Mouse (Mus musculus): Measurements from ENCODE around the gene Guca2a. TPM values are rescaled to one million over a fixed set of nuclear protein-coding genes. Genes with fewer than 3 reads are reported as not detected.

Guca2a gene
- polyA plus RNA-seq (2014; fragmentation: Illumina TruSeq; extraction: RNeasy Lipid Tissue Mini Kit (QIAGEN cat#74804); ENCODE audit: low read depth, low replicate concordance): not detected

DNA sequence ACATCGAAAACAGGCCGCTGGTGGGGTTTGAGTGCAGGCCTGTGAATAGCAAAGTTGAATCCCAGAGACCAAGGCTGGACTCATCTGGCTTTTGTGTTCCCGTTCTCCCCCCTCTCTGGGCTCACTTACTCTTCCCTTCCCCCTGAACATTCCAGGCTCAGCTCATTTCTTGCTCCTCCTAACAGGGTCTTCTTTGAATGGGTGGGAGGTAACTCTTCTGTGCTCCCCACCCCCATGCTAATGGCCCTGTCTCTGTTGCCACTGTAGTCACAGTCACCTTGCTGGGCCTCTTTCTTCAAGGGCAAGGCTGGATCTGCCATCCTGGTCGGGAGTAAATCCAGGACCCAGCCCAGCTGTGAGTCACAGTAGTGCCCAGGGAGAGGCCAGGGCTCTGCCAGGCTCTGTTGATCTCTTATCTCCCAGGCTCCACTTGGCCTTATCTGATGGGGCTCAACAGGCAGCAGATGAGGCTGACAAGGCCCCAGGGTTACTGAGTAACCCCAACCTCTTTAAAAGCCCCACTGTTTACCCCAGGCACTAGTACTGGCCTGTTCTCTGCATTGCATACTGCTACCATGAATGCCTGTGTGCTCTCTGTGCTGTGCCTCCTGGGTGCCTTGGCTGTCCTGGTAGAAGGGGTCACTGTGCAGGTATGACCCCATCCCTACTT is at the start of gene Guca2a:
Guca2a (plus strand) TSS at position 529 of the 670 bp plus-strand sequence.

DNA sequence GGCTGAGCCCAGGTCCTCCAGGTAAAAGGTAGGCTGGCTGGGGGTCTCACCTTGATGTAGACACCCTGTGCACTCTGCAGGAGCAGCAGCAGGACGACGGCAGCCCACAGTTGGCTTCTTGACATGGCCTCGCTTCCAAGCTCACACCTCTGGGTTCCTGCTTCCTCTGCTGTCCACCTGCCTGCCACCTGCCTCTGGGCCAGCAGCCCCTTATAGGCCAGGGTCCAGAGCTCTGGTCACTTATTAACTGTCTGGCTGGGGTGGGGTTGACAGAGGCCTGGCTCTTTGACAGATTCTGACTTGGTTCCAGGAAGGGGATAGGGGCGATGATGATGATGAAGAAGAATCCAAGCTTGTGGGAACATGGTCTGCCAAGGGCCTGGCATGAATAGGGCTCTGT is 21.2 kb downstream of the Guca2a start, which contains the start of gene Guca2b:
Guca2b (minus strand) TSS at position 224 of the 400 bp plus-strand sequence.

Other genes with a start within 250 kb of the Guca2a start
- gene Ccdc30, start 222.2 kb upstream of the Guca2a start, polyA plus RNA-seq (2014; fragmentation: Illumina TruSeq; extraction: RNeasy Lipid Tissue Mini Kit (QIAGEN cat#74804); ENCODE audit: low read depth, low replicate concordance): 28.7 TPM
- 82.8 TPM for gene Ppcs, start 215.3 kb upstream of the Guca2a start, polyA plus RNA-seq (2014; fragmentation: Illumina TruSeq; extraction: RNeasy Lipid Tissue Mini Kit (QIAGEN cat#74804); ENCODE audit: low read depth, low replicate concordance)
- 5.2 TPM for gene Zmynd12, start 214.9 kb upstream of the Guca2a start, polyA plus RNA-seq (2014; fragmentation: Illumina TruSeq; extraction: RNeasy Lipid Tissue Mini Kit (QIAGEN cat#74804); ENCODE audit: low read depth, low replicate concordance)
- gene Rimkla, start 145.1 kb upstream of the Guca2a start, polyA plus RNA-seq (2014; fragmentation: Illumina TruSeq; extraction: RNeasy Lipid Tissue Mini Kit (QIAGEN cat#74804); ENCODE audit: low read depth, low replicate concordance): 0.41 TPM
- gene Foxj3, start 100.7 kb upstream of the Guca2a start, polyA plus RNA-seq (2014; fragmentation: Illumina TruSeq; extraction: RNeasy Lipid Tissue Mini Kit (QIAGEN cat#74804); ENCODE audit: low read depth, low replicate concordance): 57.7 TPM
- gene Frg2f1, start 98.2 kb upstream of the Guca2a start, polyA plus RNA-seq (2014; fragmentation: Illumina TruSeq; extraction: RNeasy Lipid Tissue Mini Kit (QIAGEN cat#74804); ENCODE audit: low read depth, low replicate concordance): 4.7 TPM
- gene Guca2b, start 21.2 kb downstream of the Guca2a start, polyA plus RNA-seq (2014; fragmentation: Illumina TruSeq; extraction: RNeasy Lipid Tissue Mini Kit (QIAGEN cat#74804); ENCODE audit: low read depth, low replicate concordance): not detected
- gene Hivep3, start 96.1 kb downstream of the Guca2a start, polyA plus RNA-seq (2014; fragmentation: Illumina TruSeq; extraction: RNeasy Lipid Tissue Mini Kit (QIAGEN cat#74804); ENCODE audit: low read depth, low replicate concordance): 3.5 TPM

All from adrenal gland, adult 10 weeks (tissue).